Mouse (Mus musculus): ENCODE data around the gene Tcfl5.

Gene Tcfl5

GRCm38 (mm10) chr2:180642555-180643260 is at the start of gene Tcfl5:
Tcfl5 (minus strand) TSS chr2:180642708.
- DNase-seq (ENCODE audit: extremely low read depth, low read depth): no peak

DNA sequence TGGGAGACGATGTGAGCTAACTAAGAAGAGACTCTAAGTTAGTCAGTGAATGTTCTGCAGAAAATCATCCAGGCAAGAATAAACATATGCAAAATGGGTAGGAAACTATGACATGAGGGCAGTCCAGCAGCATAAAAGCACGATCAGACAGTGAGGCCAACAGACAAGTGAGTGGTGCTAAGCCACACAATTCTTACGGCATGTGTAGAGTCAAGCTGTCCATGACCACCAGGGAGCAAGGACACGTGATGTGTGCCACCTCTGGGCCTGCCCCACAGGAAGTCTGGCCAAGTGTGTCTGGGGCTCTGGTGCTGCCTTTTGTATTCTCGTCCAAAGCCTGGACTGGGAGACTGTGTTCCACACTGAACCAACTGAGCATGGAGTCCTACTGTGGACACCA is 47.3 kb upstream of the Tcfl5 start:
- DNase-seq (ENCODE audit: extremely low read depth, low read depth): no peak

GRCm38 (mm10) chr2:180684031-180684430 is 41.5 kb upstream of the Tcfl5 start:
- DNase-seq (ENCODE audit: extremely low read depth, low read depth): no peak

DNA sequence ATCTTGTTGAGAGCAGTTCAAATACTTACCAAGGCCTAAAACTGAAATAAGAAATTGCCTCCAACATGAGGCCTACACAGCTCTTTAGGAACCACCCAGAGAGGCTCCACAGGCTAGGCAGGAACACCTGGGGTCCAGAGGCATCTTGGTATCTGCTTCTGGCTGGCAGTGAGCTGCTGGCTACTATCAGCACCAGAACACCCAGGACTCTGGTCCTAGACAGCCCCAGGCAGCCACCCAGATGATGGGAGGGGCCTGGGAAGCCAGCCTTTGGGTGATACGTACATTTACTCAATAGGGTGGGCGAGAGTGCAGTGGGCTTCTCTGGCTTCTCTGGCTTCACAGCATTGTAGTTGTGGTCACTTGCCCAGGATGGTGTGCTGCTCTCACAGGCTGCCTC is 41.0 kb upstream of the Tcfl5 start:
- no peak for DNase-seq (ENCODE audit: extremely low read depth, low read depth)

DNA sequence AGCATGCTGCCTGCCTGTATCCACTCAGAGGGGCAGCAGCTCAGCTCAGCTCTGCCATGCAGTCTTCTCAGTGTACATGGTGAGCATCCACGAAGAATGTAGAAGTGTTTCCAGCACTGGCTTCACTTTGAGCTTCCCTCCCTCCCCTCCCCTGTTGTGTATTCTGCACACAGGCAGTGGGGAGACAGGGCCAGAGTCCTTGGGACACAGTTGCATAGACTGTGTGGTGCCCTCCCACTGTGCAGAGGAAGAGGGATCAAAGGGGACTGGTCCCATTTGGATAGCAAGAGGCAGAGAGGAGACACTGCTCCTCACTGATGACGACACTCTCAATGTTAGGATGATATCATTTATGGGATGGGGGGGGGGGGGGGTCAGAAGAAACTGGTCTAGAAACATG is 38.7 kb upstream of the Tcfl5 start:
- no peak for DNase-seq (ENCODE audit: extremely low read depth, low read depth)

DNA sequence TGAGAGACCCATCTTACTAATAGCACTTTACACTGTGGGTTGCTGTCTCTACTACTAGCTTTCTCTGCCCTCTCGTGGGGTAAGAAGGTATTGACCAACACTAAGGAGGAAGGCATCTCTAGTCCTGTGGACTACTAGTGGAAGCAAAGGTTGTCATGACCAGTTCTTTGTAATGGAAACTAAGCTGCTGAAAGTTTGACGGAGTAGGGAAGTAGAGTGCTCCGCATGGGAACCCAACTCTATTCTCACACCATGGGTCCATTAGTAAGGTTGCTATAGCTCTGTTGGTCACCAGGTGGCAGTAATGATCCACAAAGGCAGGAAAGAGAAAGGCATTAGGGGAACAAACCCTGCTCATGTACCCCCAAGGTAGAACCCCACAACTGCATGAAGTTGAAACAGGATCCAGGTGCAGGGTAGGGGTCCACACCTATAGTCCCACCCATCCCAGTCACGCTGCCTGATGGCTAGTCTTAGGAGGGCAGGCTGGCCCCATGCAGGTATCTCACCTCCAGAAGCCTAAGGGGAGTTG is 36.2 kb upstream of the Tcfl5 start:
- DNase-seq (ENCODE audit: extremely low read depth, low read depth): no peak

- no peak for DNase-seq (ENCODE audit: extremely low read depth, low read depth)
Measured at GRCm38 (mm10) chr2:180676706-180677105, 34.2 kb upstream of the Tcfl5 start.

- no peak for DNase-seq (ENCODE audit: extremely low read depth, low read depth)
Measured at GRCm38 (mm10) chr2:180662008-180662407, 19.5 kb upstream of the Tcfl5 start.

DNA sequence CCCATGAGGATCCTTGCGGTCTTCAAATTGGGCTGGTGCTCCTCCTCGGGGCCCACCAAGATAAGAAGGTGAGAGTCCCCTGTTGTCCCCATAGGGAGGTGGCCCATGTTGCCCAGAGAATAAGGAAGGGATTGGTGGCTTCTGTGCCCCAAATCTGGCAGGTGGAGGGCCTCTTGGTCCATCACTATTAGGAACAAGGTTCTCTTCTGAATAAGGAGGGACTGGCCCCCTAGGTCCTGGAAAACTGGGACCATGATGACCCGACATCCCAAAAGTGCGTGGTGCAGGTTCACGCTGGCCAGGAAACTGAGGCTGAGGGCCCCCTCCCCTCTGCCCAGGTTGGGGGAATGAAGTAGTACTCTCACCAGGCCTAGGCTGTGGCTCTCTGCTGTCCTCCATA is 18.0 kb upstream of the Tcfl5 start:
- DNase-seq (ENCODE audit: extremely low read depth, low read depth): no peak

DNA sequence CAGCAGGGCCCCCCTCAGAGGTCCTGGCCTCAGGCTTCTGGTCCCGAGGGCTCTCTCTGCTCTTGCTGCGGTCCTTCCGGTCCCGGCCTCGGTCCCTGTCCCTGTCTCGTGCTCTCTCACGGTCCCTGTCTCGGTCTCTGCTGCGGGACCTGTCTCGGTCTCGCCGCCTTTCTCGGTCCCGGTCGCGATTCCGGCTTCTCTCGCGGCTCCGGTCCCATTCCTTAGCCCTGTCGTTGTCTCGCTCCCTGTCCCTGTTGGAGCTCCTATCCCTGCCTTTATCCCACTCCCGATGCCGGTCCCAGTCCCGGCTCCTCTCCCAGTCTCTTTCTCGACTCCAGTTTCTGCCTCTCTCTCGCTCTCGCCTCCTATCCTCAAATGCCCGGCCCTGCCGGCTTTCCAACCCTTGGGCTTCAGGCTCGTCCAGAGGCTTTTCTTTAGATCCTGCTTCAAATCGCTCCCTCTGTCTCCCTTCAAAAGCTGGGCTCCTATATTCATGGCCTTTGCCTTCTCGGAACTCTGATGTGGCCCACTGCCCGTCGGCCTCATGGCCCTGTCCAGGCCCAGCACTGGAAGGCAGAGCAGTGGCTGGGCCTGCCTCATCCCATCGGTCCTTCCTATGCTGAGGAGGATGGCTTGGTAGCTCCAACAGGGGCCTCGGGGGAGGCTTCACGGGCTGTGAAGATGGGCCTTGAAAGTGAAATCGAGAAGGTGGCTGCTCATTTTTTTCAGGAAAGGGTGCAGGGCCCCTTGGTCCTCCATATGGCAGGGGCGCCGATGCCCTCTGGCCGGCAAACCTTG is 17.0 kb upstream of the Tcfl5 start:
- no peak for DNase-seq (ENCODE audit: extremely low read depth, low read depth)

- DNase-seq (ENCODE audit: extremely low read depth, low read depth): no peak
Measured at GRCm38 (mm10) chr2:180658381-180658780, 15.9 kb upstream of the Tcfl5 start.

DNA sequence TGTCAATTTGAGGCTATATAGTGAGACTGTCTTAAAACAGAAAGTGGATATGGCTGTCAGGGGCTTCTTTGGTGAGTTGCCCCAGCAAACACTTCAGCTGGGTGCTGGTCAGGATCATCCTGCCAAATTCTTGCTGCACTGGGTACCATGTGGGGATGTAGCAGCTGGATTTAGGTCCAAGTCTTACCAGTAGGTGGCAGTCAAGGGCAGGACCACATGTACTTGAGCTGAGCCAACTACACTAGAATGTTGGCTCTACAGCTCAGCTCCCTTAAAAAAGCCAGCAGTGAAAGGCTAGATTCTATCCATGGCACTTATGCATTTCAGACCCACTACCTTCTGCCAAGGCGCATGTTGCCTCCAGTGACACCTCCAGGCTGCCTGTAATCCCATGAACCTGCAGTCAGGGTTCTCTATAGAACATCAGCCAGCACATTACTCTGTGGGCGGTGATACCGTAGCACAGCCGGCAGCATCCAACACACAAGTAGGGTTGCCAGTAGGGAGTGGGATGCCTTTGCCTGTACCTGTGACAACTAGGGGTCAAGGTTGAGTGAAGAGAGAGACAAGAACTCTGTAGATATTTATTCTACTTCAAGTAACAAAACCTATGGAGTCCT is 15.0 kb upstream of the Tcfl5 start:
- peak; percentile 44 for DNase-seq (ENCODE audit: extremely low read depth, low read depth)

DNA sequence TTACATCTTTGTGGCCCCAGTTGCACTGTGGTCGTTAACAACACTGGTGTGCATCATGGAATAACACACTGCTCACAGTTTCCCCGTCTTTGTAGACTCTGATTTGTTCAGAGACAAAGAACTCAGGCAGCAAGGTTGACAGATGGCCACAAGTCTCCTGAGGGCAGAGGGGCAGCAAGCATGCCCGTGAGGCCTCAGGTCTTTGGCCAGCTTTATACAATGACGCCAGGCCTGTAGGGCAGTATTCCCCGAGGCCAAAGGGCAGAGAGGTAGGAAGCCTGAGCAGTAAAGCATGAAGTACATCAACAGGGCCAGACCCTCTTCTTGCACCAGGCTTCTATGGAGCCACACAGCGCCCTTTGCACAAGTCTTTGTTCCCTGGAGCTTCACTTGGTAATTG is 12.6 kb upstream of the Tcfl5 start:
- DNase-seq (ENCODE audit: extremely low read depth, low read depth): no peak

- DNase-seq (ENCODE audit: extremely low read depth, low read depth): no peak
Measured at GRCm38 (mm10) chr2:180654666-180655065, 12.2 kb upstream of the Tcfl5 start.

GRCm38 (mm10) chr2:180646841-180647240 is 4.3 kb upstream of the Tcfl5 start:
- DNase-seq (ENCODE audit: extremely low read depth, low read depth): no peak

- DNase-seq (ENCODE audit: extremely low read depth, low read depth): no peak
Measured at GRCm38 (mm10) chr2:180643626-180644025, 1.1 kb upstream of the Tcfl5 start.

- DNase-seq (ENCODE audit: extremely low read depth, low read depth): no peak
Measured at GRCm38 (mm10) chr2:180641576-180642554, 643 bp downstream of the Tcfl5 start.

GRCm38 (mm10) chr2:180611882-180612281 is 30.6 kb downstream of the Tcfl5 start:
- no peak for DNase-seq (ENCODE audit: extremely low read depth, low read depth)

DNA sequence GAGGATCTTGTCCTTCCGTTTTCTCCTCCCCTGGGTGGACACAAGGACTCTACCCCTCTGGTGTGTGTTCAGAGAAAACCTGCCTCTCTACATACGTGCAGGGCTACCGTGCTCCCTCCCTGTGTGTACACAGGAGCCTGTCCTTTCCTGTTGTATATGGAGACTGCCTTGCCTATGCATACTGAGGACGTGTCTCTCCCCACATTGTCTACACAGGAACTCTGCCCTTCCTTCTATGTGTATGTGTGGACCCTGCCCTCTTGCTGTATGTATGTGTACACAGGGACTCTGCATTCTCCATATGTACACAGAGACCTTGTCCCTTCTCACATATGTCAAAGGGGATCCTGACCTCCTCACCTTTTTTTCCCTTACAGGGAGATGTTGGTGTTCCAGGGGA is 32.2 kb downstream of the Tcfl5 start:
- DNase-seq (ENCODE audit: extremely low read depth, low read depth): no peak

DNA sequence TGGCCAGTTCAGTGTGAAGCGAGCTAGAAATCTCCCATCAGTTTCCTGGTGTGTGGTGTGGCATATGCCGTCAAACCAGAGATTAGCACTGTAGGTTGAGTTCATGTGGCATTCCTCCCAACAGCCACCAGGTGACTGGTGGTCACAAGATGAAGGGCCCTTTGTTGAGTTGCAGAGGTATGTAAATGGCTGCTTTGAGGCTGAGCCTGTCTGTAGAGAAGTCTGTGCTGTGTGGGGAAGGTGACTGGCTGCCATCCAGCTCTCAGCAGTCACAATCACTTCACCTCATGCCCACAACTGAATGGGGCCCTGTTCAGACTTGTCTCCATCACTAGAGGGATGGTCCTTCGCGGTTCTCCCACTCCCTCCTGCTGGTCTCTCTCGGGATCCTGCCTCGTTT is 37.7 kb downstream of the Tcfl5 start:
- no peak for DNase-seq (ENCODE audit: extremely low read depth, low read depth)

DNA sequence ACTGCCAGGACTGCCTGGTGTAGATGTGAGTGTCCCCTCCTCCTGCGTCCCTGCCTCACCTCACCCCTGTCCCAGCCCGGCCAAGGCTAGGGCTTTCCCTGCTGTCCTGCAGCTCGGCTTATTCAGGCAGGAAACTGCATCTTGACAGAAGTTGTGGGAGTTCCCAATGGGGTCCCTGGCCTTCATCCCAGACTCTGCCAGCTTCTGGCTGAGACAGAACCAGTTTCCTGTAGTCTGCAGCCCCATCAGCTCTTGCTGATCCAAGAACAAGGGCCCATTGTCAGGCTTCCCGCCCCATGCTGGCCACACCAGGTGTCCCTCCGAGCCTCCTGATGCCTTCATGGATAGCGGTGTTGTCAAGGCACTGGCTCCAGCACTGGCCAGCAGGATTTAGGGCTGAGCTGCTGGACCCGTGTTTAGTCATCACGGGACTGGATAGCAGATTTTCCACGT is 41.9 kb downstream of the Tcfl5 start:
- DNase-seq (ENCODE audit: extremely low read depth, low read depth): no peak

All from MEL-GATA-1-ER (cell line).